Mouse (Mus musculus) heart, adult 10 weeks (tissue): ENCODE results near the gene Gm17268. TPM values are rescaled to one million over a fixed set of nuclear protein-coding genes. Genes with fewer than 3 reads are reported as not detected.

Source experiments
- polyA plus RNA-seq: library from polyadenylated mRNA; stranded (reverse); fragments of 350-450 nt; fragmentation: Illumina TruSeq; extraction: RNeasy Lipid Tissue Mini Kit (QIAGEN cat#74804); gene quantifications from one replicate; pipeline ENCODE4 v1.2.3, GENCODE M21; 2014; ENCODE audit warnings: low read depth, low replicate concordance

Gm17268 gene
- polyA plus RNA-seq: not detected

DNA sequence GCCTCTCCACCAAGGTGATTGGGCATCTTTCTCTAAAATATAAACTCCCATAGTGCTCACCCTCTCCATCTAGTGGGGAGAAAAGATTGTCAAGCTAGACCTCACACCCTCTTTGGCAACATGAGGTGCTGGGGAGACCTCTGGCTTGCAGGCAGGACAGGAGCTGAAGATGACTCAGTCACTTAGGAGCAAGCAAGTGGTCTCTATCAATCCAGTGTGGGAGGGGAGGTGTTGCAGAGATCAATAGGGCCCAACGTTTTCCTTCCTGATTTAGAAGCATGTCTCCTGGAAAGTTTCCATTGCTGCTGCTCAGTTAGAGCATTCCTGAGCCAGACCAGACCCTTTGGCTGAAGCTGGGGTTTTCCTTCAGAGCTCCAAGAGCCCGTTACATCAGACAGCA, at the start of gene Gm17268:
Gene Gm17268 (minus strand): TSS at position 28 of the 400 bp plus-strand sequence.

GRCm38 (mm10) chr11:82057646-82058045, 19.3 kb upstream of the Gm17268 start, which contains the start of gene Ccl11:
Ccl11 (plus strand) TSS chr11:82057823.

DNA sequence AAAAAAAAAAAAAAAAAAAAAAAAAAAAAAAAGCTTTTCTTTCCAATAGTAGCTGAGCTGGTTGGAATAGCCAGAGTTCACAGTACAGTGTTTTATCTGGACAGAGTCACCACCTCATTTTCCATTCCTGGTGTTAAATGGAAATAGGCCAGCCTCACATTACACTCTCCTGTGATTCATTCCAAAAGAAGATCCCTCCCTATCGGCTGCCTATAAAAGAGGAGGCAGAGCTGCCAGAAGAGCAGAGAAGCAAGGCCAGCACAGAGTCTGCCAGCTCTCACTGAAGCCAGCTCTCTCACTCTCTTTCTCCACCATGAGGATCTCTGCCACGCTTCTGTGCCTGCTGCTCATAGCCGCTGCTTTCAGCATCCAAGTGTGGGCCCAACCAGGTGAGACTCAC, 7.1 kb upstream of the Gm17268 start, which contains the start of gene Ccl7:
Gene Ccl7 (plus strand): TSS at position 242 of the 400 bp plus-strand sequence.

DNA sequence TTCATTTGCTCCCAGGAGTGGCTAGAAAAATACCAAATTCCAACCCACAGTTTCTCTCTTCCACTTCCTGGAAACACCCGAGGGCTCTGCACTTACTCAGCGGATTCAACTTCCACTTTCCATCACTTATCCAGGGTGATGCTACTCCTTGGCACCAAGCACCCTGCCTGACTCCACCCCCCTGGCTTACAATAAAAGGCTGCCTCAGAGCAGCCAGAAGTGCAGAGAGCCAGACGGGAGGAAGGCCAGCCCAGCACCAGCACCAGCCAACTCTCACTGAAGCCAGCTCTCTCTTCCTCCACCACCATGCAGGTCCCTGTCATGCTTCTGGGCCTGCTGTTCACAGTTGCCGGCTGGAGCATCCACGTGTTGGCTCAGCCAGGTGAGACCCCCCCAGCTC, 3.0 kb downstream of the Gm17268 start, which contains the start of gene Ccl2:
Gene Ccl2 (plus strand): TSS at position 216 of the 400 bp plus-strand sequence.

Other genes starting within 250 kb of the Gm17268 start
- gene 5530401A14Rik, start 177.9 kb downstream of the Gm17268 start, polyA plus RNA-seq: not detected
- not detected for gene Asic2, start 70.1 kb downstream of the Gm17268 start, polyA plus RNA-seq
- 8.5 TPM for gene Ccl2, start 3.0 kb downstream of the Gm17268 start, polyA plus RNA-seq
- gene Ccl7, start 7.2 kb upstream of the Gm17268 start, polyA plus RNA-seq: 3.5 TPM
- gene Ccl11, start 19.3 kb upstream of the Gm17268 start, polyA plus RNA-seq: 1.9 TPM
- gene Ccl12, start 63.3 kb upstream of the Gm17268 start, polyA plus RNA-seq: 2.7 TPM
- gene Ccl8, start 76.6 kb upstream of the Gm17268 start, polyA plus RNA-seq: 1.6 TPM